8 mouse cellular contexts compared by ENCODE assay signal in the genomic region with DNA sequence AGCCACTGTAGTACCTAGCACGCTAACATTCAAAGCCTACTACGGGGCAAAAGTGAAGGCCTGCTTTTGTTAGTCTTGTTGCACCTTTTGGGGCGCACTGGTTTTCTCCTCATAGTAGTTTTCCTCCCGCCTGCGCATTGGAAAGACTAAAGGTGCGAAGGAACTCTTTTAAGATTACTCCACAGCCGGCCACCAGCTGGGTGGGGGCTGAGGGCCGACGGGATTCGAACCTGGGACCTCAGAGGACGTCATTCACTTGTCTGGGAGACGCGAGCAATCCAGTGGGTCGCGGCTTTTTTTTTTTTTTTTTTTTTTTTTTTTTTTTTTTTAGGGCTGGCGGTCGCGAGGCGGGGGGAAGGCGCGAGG. TPM values are rescaled to one million over a fixed set of nuclear protein-coding genes. Genes with fewer than 3 reads are reported as not detected.
A peak's percentile ranks its signal among the peaks of the same experiment; 100 is the strongest.
DNase-seq lines count a peak whose midpoint lies in the region; ATAC-seq lines count a peak whose summit lies in the region.

No protein-coding gene starts in this region.

- peak; percentile 42 for DNase-seq in cerebellum, adult 11-12 months
- no peak for DNase-seq in cerebellum, postnatal 4 days (ENCODE audit: low spot score in 2 of 2)
- DNase-seq in lung, postnatal 14 days: no peak

- no peak; the same call in 1 of the 2 replicates for ATAC-seq in lung, embryonic 16.5 days (ENCODE audit: low read depth)
- ATAC-seq in forebrain, embryonic 13.5 days: peak; percentile 29
- ATAC-seq in limb, embryonic 12.5 days (ENCODE audit: insufficient number of reproducible peaks, insufficient read depth, low FRiP score, low TSS enrichment, low read depth): no peak
- no peak for ATAC-seq in stomach, embryonic 15.5 days (ENCODE audit: insufficient read depth, low FRiP score, low read depth)
- ATAC-seq in inflammation-experienced regulatory T-cells, adult 6 months: no peak

- H3K9ac ChIP-seq in lung, embryonic 16.5 days (ENCODE audit: low read length): peak overlapping the region; percentile 93
- 0 out of 2 replicates have a peak overlapping the region, but pooled peaks have one; percentile 48 for H3K9ac ChIP-seq in forebrain, embryonic 13.5 days
- peak overlapping the region; percentile 34; the same call in 1 of the 2 replicates for H3K9ac ChIP-seq in limb, embryonic 12.5 days (replicated peaks)
- no peak overlapping the region for H3K9ac ChIP-seq in stomach, embryonic 15.5 days

- H3K36me3 ChIP-seq in lung, embryonic 16.5 days (ENCODE audit: control insufficient read depth, insufficient read depth, low read length): no peaks in the 10 kb centered on the region
- H3K36me3 ChIP-seq in forebrain, embryonic 13.5 days (ENCODE audit: poor library complexity, severe bottlenecking): no peaks in the 10 kb centered on the region
- no peaks in the 10 kb centered on the region for H3K36me3 ChIP-seq in limb, embryonic 12.5 days
- no peaks in the 10 kb centered on the region for H3K36me3 ChIP-seq in stomach, embryonic 15.5 days

- H3K4me1 ChIP-seq in lung, embryonic 16.5 days (replicated peaks; ENCODE audit: control insufficient read depth, insufficient read depth, low read length): peaks cover 6% of the 10 kb centered on the region
- H3K4me1 ChIP-seq in forebrain, embryonic 13.5 days: peaks cover 29% of the 10 kb centered on the region
- peaks cover 39% of the 10 kb centered on the region for H3K4me1 ChIP-seq in limb, embryonic 12.5 days (replicated peaks)
- H3K4me1 ChIP-seq in stomach, embryonic 15.5 days: peaks cover 9% of the 10 kb centered on the region; the same call in 1 of the 2 replicates

- peak overlapping the region; percentile 60 for H3K4me2 ChIP-seq in lung, embryonic 16.5 days (ENCODE audit: low read depth, low read length)
- peak overlapping the region; percentile 65 for H3K4me2 ChIP-seq in forebrain, embryonic 13.5 days
- peak overlapping the region; percentile 49 for H3K4me2 ChIP-seq in limb, embryonic 12.5 days
- peak overlapping the region; percentile 60 for H3K4me2 ChIP-seq in stomach, embryonic 15.5 days

- H3K27ac ChIP-seq in lung, embryonic 16.5 days (ENCODE audit: low read length): peak overlapping the region; percentile 92
- no peak overlapping the region for H3K27ac ChIP-seq in forebrain, embryonic 13.5 days
- no peak overlapping the region for H3K27ac ChIP-seq in limb, embryonic 12.5 days
- H3K27ac ChIP-seq in stomach, embryonic 15.5 days: peak overlapping the region; percentile 40; the same call in 1 of the 2 replicates

- H3K27me3 ChIP-seq in lung, embryonic 16.5 days (ENCODE audit: control insufficient read depth, insufficient read depth, low read depth, low read length): no peaks in the 10 kb centered on the region
- H3K27me3 ChIP-seq in forebrain, embryonic 13.5 days: peaks cover 9% of the 10 kb centered on the region; the same call in 1 of the 2 replicates
- H3K27me3 ChIP-seq in limb, embryonic 12.5 days: peaks cover 6% of the 10 kb centered on the region; the same call in 1 of the 2 replicates
- no peaks in the 10 kb centered on the region for H3K27me3 ChIP-seq in stomach, embryonic 15.5 days (replicated peaks)

- H3K4me3 ChIP-seq in lung, embryonic 16.5 days (ENCODE audit: low read length): peak overlapping the region; percentile 72
- peak overlapping the region; percentile 97 for H3K4me3 ChIP-seq in forebrain, embryonic 13.5 days
- H3K4me3 ChIP-seq in limb, embryonic 12.5 days (replicated peaks): peak overlapping the region; percentile 96
- H3K4me3 ChIP-seq in stomach, embryonic 15.5 days (replicated peaks): peak overlapping the region; percentile 96

- 13% methylated on average over 13 of the region's 21 CpGs for WGBS in lung, embryonic 16.5 days
- WGBS in forebrain, embryonic 13.5 days: 9% methylated on average over 15 of the region's 21 CpGs
- 7% methylated on average over 20 of the region's 21 CpGs for WGBS in limb, embryonic 12.5 days
- WGBS in stomach, embryonic 15.5 days: 14% methylated on average over 16 of the region's 21 CpGs

- H3K9me3 ChIP-seq in lung, embryonic 16.5 days (ENCODE audit: control insufficient read depth, low read length): no peaks in the 10 kb centered on the region
- H3K9me3 ChIP-seq in forebrain, embryonic 13.5 days (replicated peaks): no peaks in the 10 kb centered on the region
- no peaks in the 10 kb centered on the region for H3K9me3 ChIP-seq in limb, embryonic 12.5 days
- no peaks in the 10 kb centered on the region for H3K9me3 ChIP-seq in stomach, embryonic 15.5 days

RNA-seq across cellular contexts. Expression of a gene that starts 0.3 kb away (rescaled TPM):
- 38.5 and 43.2 TPM in 2 replicates for polyA plus RNA-seq in lung, embryonic 16.5 days (2015; fragmentation: Nextera tagmentation; extraction: Ambion mirVana)
- 48.9 and 49.7 TPM in 2 replicates for polyA plus RNA-seq in forebrain, embryonic 13.5 days (2015; fragmentation: Nextera tagmentation; extraction: Ambion mirVana)
- 41.4 and 42.7 TPM in 2 replicates for polyA plus RNA-seq in limb, embryonic 12.5 days (2016; fragmentation: Nextera tagmentation; extraction: Ambion mirVana)
- polyA plus RNA-seq in stomach, embryonic 15.5 days (2015; fragmentation: Nextera tagmentation; extraction: Ambion mirVana): 35.6 and 39.5 TPM in 2 replicates
- polyA plus RNA-seq in inflammation-experienced regulatory T-cells, adult 6 months (2017; shearing (Covaris generic)): 10 to 100 TPM in 1 of 3 experiments, 1 to 10 TPM in 2; 2.8 to 14.9 (median 10.0) TPM

Comparison
In these comparisons a context has a peak if more than half of its experiments do, and no peak if none do; other contexts are left out.
1. H3K27ac ChIP-seq: peak in lung, embryonic 16.5 days (single experiment) and stomach, embryonic 15.5 days (single experiment); none in forebrain, embryonic 13.5 days (single experiment) and limb, embryonic 12.5 days (single experiment).
2. Peak in every context shown above with its lines, with median percentiles within 50 percentile points of each other: H3K4me2 ChIP-seq and H3K4me3 ChIP-seq.